Mouse (Mus musculus) left cerebral cortex, postnatal 10 days (tissue): Measurements from ENCODE around the gene Fxr2. TPM values are rescaled to one million over a fixed set of nuclear protein-coding genes. Genes with fewer than 3 reads are reported as not detected.
"Not testable (repeated sequence)": the region's sequence is repeated elsewhere in the genome, so short reads cannot be mapped to it uniquely, and the experiment has no call there.

ENCODE experiments used
- DNase-seq, 2 experiments: peaks; one replicate each; pipeline ENCODE4 v3.0.0; 2021 to 2022; ENCODE audit warnings: low spot score in 2 of 2, mixed read lengths in 1 of 2; ENCODE audit errors: extremely low spot score in 1 of 2
- intact Hi-C: fragments of 180-260 bp; cut with DNase I; formaldehyde crosslinking; loops from one replicate; pipeline ENCODE4 v1.15.1; 2025
- total RNA-seq, 2 experiments: library from RNA; stranded (reverse); gene quantifications; 2 replicates each; pipeline ENCODE4 v1.2.3; 2021

Gene Fxr2
- total RNA-seq, 2 experiments from 2014 or later, result 92.0 to 99.4 TPM

DNA sequence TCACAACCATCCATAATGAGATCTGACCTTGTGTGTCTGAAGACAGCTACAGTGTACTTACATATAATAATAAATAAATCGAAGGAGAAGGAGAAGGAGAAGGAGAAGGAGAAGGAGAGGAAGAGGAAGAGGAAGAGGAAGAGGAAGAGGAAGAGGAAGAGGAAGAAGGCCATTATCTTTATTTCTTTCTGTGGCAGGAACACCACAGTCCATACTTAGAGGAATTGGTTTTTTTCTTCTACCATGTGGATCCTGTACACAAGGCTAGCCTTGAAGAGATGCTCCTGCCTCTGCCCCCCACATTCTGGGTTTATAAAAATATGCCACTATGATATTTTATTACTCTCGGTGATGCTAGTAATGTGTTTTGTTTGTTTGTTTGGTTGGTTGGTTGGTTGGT lies 26.0 kb upstream of the Fxr2 start:
- DNase-seq, result no peak
- intact Hi-C loops, result no loop called here

DNA sequence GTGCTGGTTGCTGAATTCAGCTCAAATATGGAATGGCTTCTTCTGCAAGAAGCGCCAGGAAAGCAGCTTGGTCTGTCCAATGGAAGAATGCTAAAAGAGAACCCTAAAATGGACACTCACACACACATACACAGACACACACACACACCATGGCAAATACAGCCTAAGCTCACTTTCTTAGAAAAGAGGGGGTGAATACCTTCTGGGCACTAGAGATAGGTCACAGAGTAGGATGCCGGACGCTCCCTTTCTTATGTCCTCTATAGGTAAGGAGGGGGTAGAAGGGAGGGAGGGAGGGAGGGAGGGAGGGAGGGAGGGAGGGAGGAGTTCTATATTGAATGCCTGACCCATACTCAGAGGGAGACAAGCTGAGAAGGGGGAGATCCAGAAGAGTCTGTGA lies 24.3 kb upstream of the Fxr2 start:
- no peak for DNase-seq
- intact Hi-C loops, result no loop called here

DNA sequence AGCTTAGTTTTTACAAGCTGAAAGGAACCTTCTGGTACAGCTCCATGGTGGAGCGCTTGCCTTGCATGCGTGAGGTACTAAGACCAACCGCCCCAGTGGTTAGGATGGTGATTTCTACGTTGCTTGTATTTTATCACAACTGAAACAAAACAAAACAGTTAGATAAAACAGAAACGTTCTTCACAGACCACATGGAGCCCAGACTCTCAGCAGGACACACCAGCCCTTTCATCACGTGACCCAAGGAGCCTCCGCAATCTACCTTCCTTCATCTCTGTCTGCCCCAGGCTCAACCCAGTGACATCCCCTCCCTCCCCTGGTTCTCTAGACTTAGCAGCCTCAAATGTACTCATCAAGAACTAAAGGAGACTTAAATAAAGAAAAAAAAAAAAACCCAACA lies 23.4 kb upstream of the Fxr2 start:
- no peak for DNase-seq
- intact Hi-C loops, result no loop called here

DNA sequence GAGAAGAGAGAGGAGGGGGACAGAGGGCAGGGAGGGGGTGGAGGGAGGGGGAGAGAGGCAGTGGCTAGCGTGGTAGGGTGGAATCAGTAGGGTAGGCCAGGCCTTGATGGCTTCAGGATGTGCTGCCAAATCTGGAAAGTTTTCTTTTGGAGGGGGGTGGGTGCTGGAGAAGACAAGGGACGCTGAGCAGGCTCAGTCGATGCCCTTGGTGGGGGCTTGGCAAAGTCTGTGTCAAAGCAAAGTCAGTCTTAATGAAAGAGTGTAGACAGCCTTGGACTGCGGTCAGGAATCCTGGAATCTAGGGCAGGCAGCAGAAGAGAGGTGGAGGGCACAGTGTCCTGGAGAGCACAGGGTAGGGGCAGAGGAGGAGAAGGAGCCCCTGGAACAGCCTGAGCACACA lies 21.9 kb upstream of the Fxr2 start:
- DNase-seq, result no peak
- intact Hi-C loops, result no loop called here

DNA sequence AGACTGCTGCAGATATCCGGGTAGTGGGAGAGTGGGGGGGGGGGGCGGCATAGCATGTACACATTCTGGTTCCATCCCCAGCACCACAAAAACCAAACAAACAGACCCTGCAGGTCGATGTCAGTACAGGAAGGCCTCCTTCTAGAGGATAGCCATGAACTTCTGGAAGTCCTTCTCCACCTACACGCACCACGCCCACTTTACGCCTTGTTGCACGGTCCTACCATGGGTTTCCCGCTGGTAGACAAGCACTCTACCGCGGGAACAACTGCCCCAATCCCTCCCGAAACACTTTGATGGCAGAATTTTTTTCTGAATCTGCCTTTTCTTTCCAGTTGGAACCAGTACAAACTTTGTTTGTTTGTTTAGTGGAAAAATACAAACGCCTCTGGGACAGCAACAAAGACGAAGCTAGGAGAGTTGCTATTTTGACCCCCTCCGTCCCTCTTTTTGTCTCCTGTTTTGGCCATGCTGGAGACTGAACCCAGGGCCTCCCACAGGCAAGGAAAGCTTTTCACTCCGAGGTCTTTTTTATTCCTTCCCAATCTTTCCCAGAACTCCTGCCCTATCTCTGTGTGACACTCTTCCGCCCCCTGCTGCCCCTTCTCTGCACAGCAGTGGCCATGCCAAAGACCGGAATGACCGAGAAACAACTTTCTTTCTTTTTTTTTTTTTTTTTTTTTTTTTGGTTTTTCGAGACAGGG lies 19.1 kb upstream of the Fxr2 start:
- peak in 1 of 2 experiments; percentile 87 for DNase-seq
- intact Hi-C loops, result no loop called here

DNA sequence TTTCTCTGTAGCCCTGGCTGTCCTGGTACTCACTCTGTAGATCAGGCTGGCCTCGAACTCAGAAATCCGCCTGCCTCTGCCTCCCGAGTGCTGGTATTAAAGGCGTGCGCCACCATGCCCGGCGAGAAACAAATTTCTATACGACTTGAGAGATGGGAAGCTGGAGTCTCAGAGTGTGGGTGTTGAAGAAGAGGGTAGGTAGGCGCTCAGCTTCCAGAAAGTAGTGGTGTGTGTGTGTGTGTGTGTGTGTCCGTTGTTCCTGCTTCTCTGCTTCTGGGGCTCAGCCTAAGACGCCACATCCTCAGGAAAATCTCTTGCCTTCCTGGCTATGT lies 18.6 kb upstream of the Fxr2 start:
- DNase-seq, intact Hi-C loops: not testable (repeated sequence)

DNA sequence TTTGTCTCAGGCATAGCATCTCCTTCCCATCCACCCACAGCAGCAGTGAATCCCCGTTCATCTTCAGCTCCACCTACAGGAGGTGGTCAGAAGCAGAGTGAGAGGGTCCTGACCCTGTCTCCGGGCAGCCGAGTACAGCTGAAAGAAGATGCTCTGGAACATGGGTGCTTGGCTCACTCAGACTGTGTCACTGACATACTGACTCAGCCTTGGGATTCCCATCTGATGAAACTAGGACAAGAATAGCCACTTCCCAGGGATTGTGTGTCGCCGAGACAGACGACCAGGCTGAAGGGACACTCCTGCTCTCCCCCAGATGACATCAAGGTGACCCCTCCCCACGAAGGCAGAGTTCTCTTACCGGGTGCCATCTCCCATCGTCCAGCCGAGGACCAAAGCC lies 16.0 kb upstream of the Fxr2 start:
- DNase-seq, result no peak
- intact Hi-C loops, result loop anchor here (5.0 kb wide), 1 partner anchor 39 kb away; no protein-coding TSS in a partner anchor

DNA sequence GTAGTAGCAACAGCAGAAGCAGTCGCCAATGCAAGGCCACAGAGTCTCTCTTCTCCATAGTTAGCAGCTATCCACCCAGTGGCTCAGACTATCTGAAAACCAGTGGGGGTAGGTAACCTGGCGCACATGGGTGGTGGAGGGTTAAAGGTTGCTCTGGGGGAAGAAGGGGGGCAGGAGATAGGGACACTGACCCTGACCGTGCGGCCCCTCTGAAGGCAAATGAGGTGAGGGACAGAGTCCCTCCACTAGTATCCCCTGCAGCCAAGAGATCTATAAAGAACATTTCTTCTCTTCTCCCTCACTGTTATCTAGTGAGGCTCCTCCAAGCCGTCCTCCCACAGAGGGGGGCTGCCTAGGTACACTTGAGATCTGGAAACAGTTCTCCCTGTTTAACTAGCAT lies 15.0 kb upstream of the Fxr2 start, which contains the start of gene Shbg:
Gene Shbg (minus strand): TSS at position 101 of the 400 bp plus-strand sequence.
- intact Hi-C loops, result loop anchor here (5.0 kb wide), 1 partner anchor 41 kb away; no protein-coding TSS in a partner anchor
- no peak for DNase-seq

DNA sequence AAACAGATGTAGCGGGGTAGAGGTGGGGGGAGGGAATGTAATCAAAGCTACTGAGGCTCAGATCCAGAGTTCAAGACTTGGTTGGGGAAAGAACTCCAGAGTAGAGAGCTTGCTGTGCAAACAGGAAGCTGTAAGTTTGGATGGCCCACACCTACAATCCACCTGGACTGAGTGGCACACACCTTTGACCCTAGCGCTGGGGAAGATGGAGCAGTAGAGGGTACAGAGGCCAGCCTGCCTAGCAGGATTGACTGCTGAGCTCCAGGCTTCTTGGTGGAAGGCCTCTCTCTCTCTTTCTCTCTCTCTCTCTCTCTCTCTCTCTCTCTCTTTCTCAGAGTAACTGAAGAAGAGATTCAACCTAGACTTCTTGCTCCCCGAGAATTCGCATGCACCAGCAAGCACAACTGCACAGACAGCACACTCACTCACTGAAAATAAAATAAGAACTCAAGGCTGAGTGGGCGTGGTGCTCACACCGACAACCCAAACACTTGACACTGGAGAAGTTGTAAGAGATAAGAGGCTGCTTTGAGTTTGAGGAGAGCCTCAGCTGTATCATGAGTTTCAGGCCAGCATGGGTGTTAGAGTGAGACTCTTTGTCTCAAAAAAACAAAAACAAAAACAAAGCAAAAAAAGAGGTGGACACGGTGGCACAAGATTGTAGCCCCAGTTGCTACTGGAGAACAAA lies 12.3 kb upstream of the Fxr2 start:
- intact Hi-C loops, result no loop called here
- no peak for DNase-seq

DNA sequence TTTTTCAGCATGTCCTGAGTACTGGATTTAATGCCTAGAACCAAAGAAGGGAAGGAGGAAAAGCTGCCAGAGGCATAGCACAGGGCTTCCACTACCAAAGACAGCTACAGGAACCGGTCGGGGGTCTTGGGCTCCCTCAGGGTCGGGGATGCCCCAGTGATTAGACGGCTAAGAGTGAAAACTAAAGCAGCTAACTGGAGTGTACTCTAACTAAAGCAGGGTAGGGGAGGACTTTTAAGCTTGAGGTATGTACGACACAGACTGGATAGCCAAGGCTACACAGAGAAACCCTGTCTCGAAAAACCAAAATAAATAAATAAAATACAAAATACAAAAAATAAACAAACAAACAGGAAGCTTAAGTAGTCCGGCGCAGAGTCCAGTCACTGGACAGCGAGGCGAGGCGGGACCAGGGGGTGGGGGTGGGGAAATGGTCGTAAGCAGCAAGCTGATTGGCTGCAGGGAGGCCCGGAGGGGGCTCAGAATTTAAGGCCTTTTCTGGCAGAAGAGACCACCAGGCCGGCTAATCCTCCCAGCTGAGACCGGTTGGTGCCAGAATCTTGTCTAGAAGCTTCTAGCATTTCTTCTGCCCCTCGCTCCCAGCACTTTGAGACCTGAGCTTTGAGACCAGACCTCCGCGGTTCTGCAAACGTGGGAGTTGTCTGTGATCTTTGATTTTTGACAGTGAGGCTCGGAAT lies 11.1 kb upstream of the Fxr2 start, which contains the start of gene Sat2:
Gene Sat2 (plus strand): TSS at position 454 of the 698 bp plus-strand sequence.
- intact Hi-C loops, result no loop called here
- DNase-seq, result peak in 1 of 2 experiments; percentile 71

DNA sequence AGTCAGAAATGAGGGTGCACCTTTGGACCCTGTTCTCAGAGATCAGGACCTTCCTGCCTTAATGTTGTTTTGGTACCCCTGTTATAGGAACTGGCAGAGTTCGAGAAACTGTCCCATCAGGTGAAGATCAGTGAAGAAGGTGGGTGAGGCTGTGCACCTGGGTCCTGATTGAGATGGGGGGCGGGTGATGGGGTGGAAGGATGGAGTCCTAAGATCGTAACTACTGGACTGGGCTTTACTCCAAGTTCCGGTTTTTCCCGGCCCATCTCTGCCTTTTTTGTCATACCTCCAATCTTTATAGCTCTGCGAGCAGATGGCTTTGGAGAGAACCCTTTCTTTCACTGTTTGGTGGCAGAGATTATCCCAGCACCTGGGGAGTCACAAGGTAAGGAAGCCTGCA lies 10.4 kb upstream of the Fxr2 start:
- intact Hi-C loops, result no loop called here
- DNase-seq, result no peak

DNA sequence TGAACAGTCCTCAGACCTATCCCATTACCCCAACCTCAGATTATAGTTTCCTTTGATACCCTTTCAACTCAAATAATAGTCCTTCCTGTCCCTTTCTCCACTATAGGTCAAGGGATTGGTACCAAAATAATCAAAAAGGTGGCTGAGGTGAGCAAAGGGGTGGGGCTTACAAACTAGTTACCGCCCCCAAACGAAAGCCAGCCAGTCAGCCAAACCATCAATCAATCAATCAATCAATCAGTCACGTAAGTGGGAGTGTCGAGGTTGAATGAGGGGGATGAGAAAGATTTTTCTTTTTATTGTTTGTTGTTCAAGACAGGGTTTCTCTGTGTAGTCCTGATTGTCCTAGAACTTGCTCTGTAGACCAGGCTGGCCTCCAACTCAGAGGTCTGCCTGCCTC lies 9.8 kb upstream of the Fxr2 start:
- no peak for DNase-seq
- intact Hi-C loops, result no loop called here

DNA sequence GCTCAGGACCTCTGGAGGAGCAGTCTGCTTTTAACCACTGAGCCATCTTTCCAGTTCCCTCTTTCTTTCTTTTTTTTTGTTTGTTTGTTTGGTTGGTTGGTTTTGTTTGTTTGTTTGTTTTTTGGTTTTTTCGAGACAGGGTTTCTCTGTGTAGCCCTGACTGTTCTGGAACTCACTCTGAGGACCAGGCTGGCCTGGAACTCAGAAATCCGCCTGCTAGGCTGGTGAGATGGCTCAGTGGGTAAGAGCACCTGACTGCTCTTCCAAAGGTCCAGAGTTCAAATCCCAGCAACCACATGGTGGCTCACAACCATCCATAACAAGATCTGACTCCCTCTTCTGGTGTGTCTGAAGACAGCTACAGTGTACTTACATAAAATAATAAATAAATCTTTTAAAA lies 8.5 kb upstream of the Fxr2 start:
- intact Hi-C loops, DNase-seq: not testable (repeated sequence)

DNA sequence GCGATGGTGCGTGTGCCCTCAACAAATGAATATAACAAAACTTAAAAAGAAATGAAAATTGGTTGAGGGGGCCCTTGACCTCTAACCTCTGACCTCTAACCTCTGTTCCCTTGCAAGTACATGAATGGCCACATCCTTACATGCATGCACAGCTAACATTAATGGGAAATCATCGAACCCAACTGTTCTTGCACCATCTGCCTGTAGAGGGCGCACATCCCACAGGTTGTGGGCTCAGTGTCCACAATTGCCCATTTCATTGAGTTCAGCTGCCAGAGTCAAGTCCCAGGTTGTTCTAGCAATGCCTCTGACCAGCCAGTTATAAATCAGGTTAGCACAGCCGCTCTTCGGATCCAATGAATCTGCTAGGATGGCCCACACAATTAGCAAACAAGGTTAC lies 4.5 kb upstream of the Fxr2 start:
- intact Hi-C loops, result no loop called here
- peak in 1 of 2 experiments; percentile 70 for DNase-seq

DNA sequence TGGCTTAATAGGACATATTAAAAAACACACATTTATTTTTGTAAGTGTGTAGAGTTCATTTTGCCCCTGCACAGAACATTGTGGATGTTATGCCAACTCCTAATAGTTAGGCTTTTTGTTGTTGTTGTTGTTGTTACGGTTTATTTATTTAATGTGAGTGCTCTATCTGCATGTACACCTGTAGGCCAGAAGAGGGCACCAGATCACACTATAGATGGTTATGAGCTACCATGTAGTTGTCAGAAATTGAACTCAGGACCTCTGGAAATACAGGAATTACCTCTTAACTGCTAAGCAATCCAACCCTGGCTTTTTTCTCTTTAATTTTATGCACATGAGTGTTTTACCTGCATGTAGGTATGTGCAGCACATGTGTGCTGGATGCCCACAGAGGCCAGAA lies 3.0 kb upstream of the Fxr2 start:
- intact Hi-C loops, result no loop called here
- DNase-seq, result no peak

DNA sequence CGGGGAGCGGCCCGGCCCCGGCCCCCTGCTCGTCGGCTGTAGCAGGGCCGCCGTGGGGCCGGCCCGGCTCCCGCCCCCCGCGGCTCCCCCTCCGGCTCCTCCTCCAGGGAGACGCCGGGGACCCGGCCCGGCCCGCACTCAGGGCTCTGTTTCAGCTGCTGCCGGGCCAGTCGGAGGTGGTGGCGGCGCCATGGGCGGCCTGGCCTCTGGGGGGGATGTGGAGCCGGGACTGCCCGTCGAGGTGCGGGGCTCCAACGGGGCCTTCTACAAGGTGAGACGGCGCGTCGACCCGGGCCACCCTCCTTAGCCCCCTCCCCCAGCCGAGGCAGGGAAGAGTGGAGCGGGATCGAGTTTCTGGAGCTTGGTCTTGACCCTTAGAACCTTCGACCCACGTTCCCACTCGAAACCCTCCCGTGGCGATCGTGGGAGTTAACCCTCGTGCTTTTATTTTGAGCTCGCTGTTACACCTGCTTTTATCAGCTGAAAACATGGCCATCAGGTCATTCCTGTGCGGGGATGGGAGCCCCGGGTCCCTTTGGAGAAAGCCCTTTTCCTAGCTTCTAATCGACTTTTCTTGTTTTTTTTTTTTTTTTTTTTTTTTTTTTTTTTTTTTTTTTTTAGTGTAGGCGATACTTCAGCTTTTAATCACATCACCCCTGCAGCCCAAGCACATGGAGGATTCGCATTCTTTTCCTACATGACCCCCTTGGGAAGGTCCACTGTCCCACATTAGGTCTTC lies 507 bp downstream of the Fxr2 start:
- peak in 1 of 2 experiments; percentile 84 for DNase-seq
- intact Hi-C loops, result no loop called here

DNA sequence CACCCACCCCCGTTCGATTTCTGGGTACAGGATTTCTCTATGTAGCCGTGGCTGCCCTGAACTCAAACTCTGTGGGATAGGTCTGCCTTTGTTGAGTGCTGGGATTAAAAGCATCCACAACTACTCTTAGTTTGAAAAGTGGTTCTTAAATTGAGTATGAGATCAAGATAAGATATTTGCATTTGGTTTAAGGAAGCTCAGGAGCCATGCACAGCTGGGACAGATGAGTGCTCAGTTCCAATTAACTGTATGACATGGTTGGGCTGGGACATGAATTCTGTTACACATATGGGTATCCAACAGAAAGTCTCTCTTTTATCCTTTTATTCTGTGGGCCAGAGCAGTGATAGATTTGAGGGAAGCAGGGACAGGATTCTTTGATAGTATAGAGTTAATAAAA lies 2.7 kb downstream of the Fxr2 start:
- intact Hi-C loops, result no loop called here
- DNase-seq, result no peak

DNA sequence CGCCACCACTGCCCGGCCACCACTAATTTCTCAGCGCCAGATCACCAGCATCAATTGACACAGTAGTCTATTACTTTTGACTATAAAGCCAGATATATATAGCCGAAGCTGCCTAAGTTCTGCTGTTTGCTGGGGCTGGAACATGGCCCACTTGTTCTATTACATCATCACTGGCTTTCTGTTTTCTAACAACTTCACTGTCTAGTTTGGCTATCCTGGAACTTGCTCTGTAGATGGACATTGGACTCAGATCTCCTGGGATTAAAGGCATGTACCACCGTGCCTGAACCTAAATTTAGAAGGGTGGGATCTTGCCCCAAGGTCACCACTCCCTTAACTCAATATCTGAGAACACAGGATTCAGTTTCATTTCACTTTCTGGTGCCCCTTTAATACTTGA lies 13.1 kb downstream of the Fxr2 start:
- DNase-seq, result no peak
- intact Hi-C loops, result no loop called here

DNA sequence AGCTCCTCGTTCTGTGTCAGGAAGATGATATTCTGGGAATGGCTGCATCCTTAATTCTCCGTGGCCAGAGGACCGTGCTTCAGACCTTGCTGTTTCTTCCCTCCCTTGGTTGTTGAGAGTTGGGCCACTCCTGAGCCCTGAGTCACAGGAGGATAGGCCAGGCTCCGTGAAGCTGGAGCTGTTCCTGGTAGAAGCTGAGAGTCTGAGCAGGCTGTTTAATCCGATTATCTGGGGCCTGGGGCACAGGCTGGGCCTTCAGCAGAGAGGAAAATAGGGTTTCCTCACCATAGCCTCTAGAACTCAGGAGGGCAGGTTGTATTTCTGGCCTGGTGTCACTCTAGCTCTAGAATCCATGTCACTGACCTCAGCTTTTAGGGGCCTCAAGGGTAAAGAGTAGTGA lies 20.6 kb downstream of the Fxr2 start:
- DNase-seq, result no peak
- intact Hi-C loops, result no loop called here
